Mouse (Mus musculus): Measurements from ENCODE around the gene Gm20671.

DNA sequence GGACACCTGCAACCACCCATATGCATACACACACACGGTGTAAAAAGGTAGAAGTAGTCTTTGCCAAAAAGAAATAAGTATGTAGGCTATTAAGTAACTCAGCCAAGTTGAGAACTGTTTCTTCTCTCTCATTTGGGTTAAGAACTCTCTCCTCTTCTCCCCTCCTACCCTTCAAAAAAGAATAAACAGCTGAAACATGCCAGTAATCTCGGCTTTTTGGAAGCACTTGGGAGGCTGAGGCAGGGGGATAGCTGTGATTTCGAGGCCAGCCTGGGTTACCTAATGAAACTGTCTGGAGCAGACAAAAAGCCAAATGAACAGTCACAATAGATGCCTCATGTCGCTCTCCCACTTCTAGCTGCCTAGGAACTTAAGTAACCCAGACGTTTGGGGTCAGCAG lies 42.2 kb downstream of the Gm20671 start:
- TF ChIP-seq CTCF (IDR thresholded peaks at IDR 0.05; ENCODE audit: low read depth, low read length) (no peak), EP300 (IDR thresholded peaks at IDR 0.05; ENCODE audit: insufficient read depth, low read depth, low read length) (no peak), POLR2A (IDR thresholded peaks at IDR 0.05; ENCODE audit: insufficient read depth, low read length) (no peak)

All from ES-Bruce4 (cell line).